Mouse (Mus musculus) heart, embryonic 10.5 days (tissue): ENCODE data around the gene Sept11. TPM values are rescaled to one million over a fixed set of nuclear protein-coding genes. Genes with fewer than 3 reads are reported as not detected.
A peak's percentile ranks its signal among the peaks of the same experiment; 100 is the strongest.

Experiments used
- DNase-seq: peaks from one replicate; pipeline ENCODE4 v3.0.0-alpha.2; 2017; ENCODE audit warnings: low spot score
- H3K27ac ChIP-seq: fragments of 300-500 bp; sonication (generic); 2 replicates; pipeline ENCODE4 v1.5.1; 2016; ENCODE audit warnings: mild to moderate bottlenecking
- H3K27me3 ChIP-seq: fragments of 300-500 bp; sonication (generic); 2 replicates; pipeline ENCODE4 v1.6.1; 2016; ENCODE audit warnings: mild to moderate bottlenecking; ENCODE audit not compliant: poor library complexity, insufficient read depth, severe bottlenecking
- H3K36me3 ChIP-seq: fragments of 300-500 bp; sonication (generic); 2 replicates; pipeline ENCODE4 v1.6.1; 2016; ENCODE audit warnings: mild to moderate bottlenecking, moderate library complexity
- H3K4me1 ChIP-seq: fragments of 300-500 bp; sonication (generic); 2 replicates; pipeline ENCODE4 v1.6.1; 2016; ENCODE audit warnings: mild to moderate bottlenecking
- H3K4me3 ChIP-seq: fragments of 300-500 bp; sonication (generic); 2 replicates; pipeline ENCODE4 v1.5.1; 2016; ENCODE audit warnings: mild to moderate bottlenecking, moderate library complexity
- H3K9me3 ChIP-seq: fragments of 300-500 bp; sonication (generic); 2 replicates; pipeline ENCODE4 v1.6.1; 2016; ENCODE audit warnings: mild to moderate bottlenecking, moderate library complexity
- WGBS: fragments of 180-500 bp; shearing (Covaris S2); methylation state at CpG from one replicate; pipeline ENCODE4 v1.1.7; 2016; 5-methylcytosine and 5-hydroxymethylcytosine counted together
- polyA plus RNA-seq: library from polyadenylated mRNA; unstranded; fragments of >200 nt; fragmentation: Nextera tagmentation; extraction: Ambion mirVana; gene quantifications from 2 replicates; pipeline ENCODE4 v1.2.1, GENCODE M21; 2016

The Sept11 gene
- polyA plus RNA-seq, 1 experiment from 2014 or later = 153 TPM

GRCm38 (mm10) chr5:93139350-93139749 is 46.1 kb downstream of the Sept11 start:
- Histone ChIP-seq H3K36me3 (peaks cover 48% of the 10 kb centered on the region), H3K4me1 (peaks cover 47% of the 10 kb centered on the region), H3K4me3 (no peak overlapping the region), H3K27me3 (no peaks in the 10 kb centered on the region), H3K9me3 (no peaks in the 10 kb centered on the region), H3K27ac (no peak overlapping the region)
- no peak for DNase-seq
- 91% methylated on average over 9 of the region's 9 CpGs for WGBS

GRCm38 (mm10) chr5:93140747-93141146 is 47.5 kb downstream of the Sept11 start:
- Histone ChIP-seq H3K4me3 (no peak overlapping the region), H3K9me3 (no peaks in the 10 kb centered on the region), H3K27ac (no peak overlapping the region), H3K4me1 (peaks cover 40% of the 10 kb centered on the region), H3K36me3 (peaks cover 48% of the 10 kb centered on the region), H3K27me3 (no peaks in the 10 kb centered on the region)
- no peak for DNase-seq
- WGBS = 83% methylated on average over 5 of the region's 5 CpGs

- peak overlapping the region; percentile 22; the same call in 1 of the 2 replicates for H3K27ac ChIP-seq
- 33% methylated on average over 12 of the region's 12 CpGs for WGBS
- H3K36me3 ChIP-seq = peaks cover 51% of the 10 kb centered on the region
- H3K4me1 ChIP-seq = peaks cover 42% of the 10 kb centered on the region
- H3K27me3 ChIP-seq = no peaks in the 10 kb centered on the region
- no peak for DNase-seq
- no peaks in the 10 kb centered on the region for H3K9me3 ChIP-seq
- no peak overlapping the region for H3K4me3 ChIP-seq
These were observed 50.3 kb downstream of the Sept11 start for GRCm38 (mm10) chr5:93143360-93144091.

- Histone ChIP-seq H3K27me3 (no peaks in the 10 kb centered on the region), H3K27ac (no peak overlapping the region), H3K4me3 (no peak overlapping the region), H3K9me3 (no peaks in the 10 kb centered on the region), H3K4me1 (peaks cover 51% of the 10 kb centered on the region), H3K36me3 (peaks cover 37% of the 10 kb centered on the region)
- DNase-seq = no peak
- 62% methylated on average over 5 of the region's 5 CpGs for WGBS
These were observed 51.6 kb downstream of the Sept11 start for GRCm38 (mm10) chr5:93144874-93145273.

- Histone ChIP-seq H3K27me3 (no peaks in the 10 kb centered on the region), H3K27ac (no peak overlapping the region), H3K4me3 (no peak overlapping the region), H3K36me3 (peaks cover 32% of the 10 kb centered on the region), H3K9me3 (no peaks in the 10 kb centered on the region), H3K4me1 (peaks cover 57% of the 10 kb centered on the region)
- no peak for DNase-seq
- WGBS = 81% methylated on average over 6 of the region's 6 CpGs
These were observed 52.3 kb downstream of the Sept11 start for GRCm38 (mm10) chr5:93145504-93145903.

GRCm38 (mm10) chr5:93149969-93150777 is 56.9 kb downstream of the Sept11 start:
- Histone ChIP-seq H3K27ac (peak overlapping the region; percentile 67), H3K27me3 (no peaks in the 10 kb centered on the region), H3K4me1 (peaks cover 66% of the 10 kb centered on the region), H3K4me3 (no peak overlapping the region), H3K36me3 (peaks cover 26% of the 10 kb centered on the region), H3K9me3 (no peaks in the 10 kb centered on the region)
- WGBS = 50% methylated on average over 12 of the region's 12 CpGs
- DNase-seq = no peak

- Histone ChIP-seq H3K4me1 (peaks cover 49% of the 10 kb centered on the region), H3K27ac (peak overlapping the region; percentile 47), H3K4me3 (no peak overlapping the region), H3K9me3 (no peaks in the 10 kb centered on the region), H3K27me3 (no peaks in the 10 kb centered on the region), H3K36me3 (peaks cover 41% of the 10 kb centered on the region)
- no peak for DNase-seq
- WGBS = 64% methylated on average over 6 of the region's 6 CpGs
These were observed 58.7 kb downstream of the Sept11 start for GRCm38 (mm10) chr5:93151985-93152384.

GRCm38 (mm10) chr5:93152451-93152850 is 59.2 kb downstream of the Sept11 start:
- peak overlapping the region; percentile 47 for H3K27ac ChIP-seq
- WGBS = 80% methylated on average over 4 of the region's 4 CpGs
- H3K4me3 ChIP-seq = no peak overlapping the region
- peaks cover 45% of the 10 kb centered on the region for H3K4me1 ChIP-seq
- H3K27me3 ChIP-seq = no peaks in the 10 kb centered on the region
- DNase-seq = no peak
- peaks cover 46% of the 10 kb centered on the region for H3K36me3 ChIP-seq
- no peaks in the 10 kb centered on the region for H3K9me3 ChIP-seq

- WGBS = 88% methylated on average over 11 of the region's 11 CpGs
- Histone ChIP-seq H3K27me3 (no peaks in the 10 kb centered on the region), H3K36me3 (peaks cover 58% of the 10 kb centered on the region), H3K4me1 (peaks cover 41% of the 10 kb centered on the region), H3K27ac (no peak overlapping the region), H3K4me3 (no peak overlapping the region), H3K9me3 (no peaks in the 10 kb centered on the region)
- DNase-seq = no peak
These were observed 61.2 kb downstream of the Sept11 start for GRCm38 (mm10) chr5:93154401-93154800.

GRCm38 (mm10) chr5:93163541-93163940 is 70.3 kb downstream of the Sept11 start:
- no peak overlapping the region for H3K4me3 ChIP-seq
- 79% methylated on average over 3 of the region's 3 CpGs for whole genome bisulfite sequencing
- H3K9me3 ChIP-seq = no peaks in the 10 kb centered on the region
- H3K27me3 ChIP-seq = no peaks in the 10 kb centered on the region
- no peak overlapping the region for H3K27ac ChIP-seq
- DNase-seq = no peak
- peaks cover 95% of the 10 kb centered on the region for H3K36me3 ChIP-seq
- no peaks in the 10 kb centered on the region for H3K4me1 ChIP-seq

GRCm38 (mm10) chr5:93167919-93168516 is 74.8 kb downstream of the Sept11 start:
- no peaks in the 10 kb centered on the region for H3K9me3 ChIP-seq
- H3K4me1 ChIP-seq = peaks cover 12% of the 10 kb centered on the region; the same call in 1 of the 2 replicates
- no peaks in the 10 kb centered on the region for H3K27me3 ChIP-seq
- no peak overlapping the region for H3K4me3 ChIP-seq
- no peak overlapping the region for H3K27ac ChIP-seq
- 93% methylated on average over 11 of the region's 11 CpGs for WGBS
- peaks cover 86% of the 10 kb centered on the region for H3K36me3 ChIP-seq
- peak; percentile 27 for DNase-seq

- H3K27ac ChIP-seq = no peak overlapping the region
- H3K36me3 ChIP-seq = peaks cover 84% of the 10 kb centered on the region
These were observed 75.4 kb downstream of the Sept11 start for GRCm38 (mm10) chr5:93168654-93169053.

GRCm38 (mm10) chr5:93171420-93171819 is 78.2 kb downstream of the Sept11 start:
- no peaks in the 10 kb centered on the region for H3K9me3 ChIP-seq
- peaks cover 73% of the 10 kb centered on the region for H3K36me3 ChIP-seq
- WGBS = 94% methylated on average over 15 of the region's 15 CpGs
- H3K4me3 ChIP-seq = no peak overlapping the region
- H3K27ac ChIP-seq = no peak overlapping the region
- H3K27me3 ChIP-seq = no peaks in the 10 kb centered on the region
- H3K4me1 ChIP-seq = peaks cover 12% of the 10 kb centered on the region; the same call in 1 of the 2 replicates
- peak; percentile 67 for DNase-seq

More at GRCm38 (mm10) chr5:93168654-93169053, 75.4 kb downstream of the Sept11 start:
- DNase-seq = peak; percentile 47
- WGBS = 89% methylated on average over 6 of the region's 6 CpGs
- Histone ChIP-seq H3K27me3 (no peaks in the 10 kb centered on the region), H3K9me3 (no peaks in the 10 kb centered on the region), H3K4me3 (no peak overlapping the region), H3K4me1 (peaks cover 12% of the 10 kb centered on the region; the same call in 1 of the 2 replicates)
